Mouse (Mus musculus) right cerebral cortex, postnatal 4 days (tissue): Measurements from ENCODE around the gene Wscd2.

ENCODE experiments used
- DNase-seq: peaks from one replicate; pipeline ENCODE4 v3.0.0-alpha.2; 2022

Wscd2 gene

GRCm38 (mm10) chr5:113487879-113488278 lies 2.3 kb upstream of the Wscd2 start:
- DNase-seq = no peak

DNA sequence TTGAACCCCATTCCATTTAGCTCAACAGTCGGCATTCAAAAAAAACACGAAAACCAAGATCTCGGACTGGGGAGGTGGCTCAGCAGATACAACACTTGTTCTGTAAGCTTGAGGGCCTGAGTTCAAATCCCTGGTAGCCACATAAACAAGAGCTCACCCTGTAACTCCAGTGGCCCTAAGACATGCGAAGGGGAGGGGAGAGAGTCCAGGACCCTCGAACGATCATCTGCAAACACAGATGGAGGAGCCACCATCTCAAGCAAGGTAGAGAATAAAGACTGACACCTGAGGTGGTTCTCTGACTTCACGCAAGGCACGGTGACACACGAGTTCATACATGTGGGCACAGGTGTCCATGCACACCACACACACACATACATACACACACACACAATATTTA lies 516 bp upstream of the Wscd2 start:
- no peak for DNase-seq

- DNase-seq = peak; percentile 68
These were observed 531 bp downstream of the Wscd2 start for GRCm38 (mm10) chr5:113490467-113491260.

- no peak for DNase-seq
These were observed 1.4 kb downstream of the Wscd2 start for GRCm38 (mm10) chr5:113491552-113491951.

GRCm38 (mm10) chr5:113491988-113492387 lies 1.9 kb downstream of the Wscd2 start:
- no peak for DNase-seq

DNA sequence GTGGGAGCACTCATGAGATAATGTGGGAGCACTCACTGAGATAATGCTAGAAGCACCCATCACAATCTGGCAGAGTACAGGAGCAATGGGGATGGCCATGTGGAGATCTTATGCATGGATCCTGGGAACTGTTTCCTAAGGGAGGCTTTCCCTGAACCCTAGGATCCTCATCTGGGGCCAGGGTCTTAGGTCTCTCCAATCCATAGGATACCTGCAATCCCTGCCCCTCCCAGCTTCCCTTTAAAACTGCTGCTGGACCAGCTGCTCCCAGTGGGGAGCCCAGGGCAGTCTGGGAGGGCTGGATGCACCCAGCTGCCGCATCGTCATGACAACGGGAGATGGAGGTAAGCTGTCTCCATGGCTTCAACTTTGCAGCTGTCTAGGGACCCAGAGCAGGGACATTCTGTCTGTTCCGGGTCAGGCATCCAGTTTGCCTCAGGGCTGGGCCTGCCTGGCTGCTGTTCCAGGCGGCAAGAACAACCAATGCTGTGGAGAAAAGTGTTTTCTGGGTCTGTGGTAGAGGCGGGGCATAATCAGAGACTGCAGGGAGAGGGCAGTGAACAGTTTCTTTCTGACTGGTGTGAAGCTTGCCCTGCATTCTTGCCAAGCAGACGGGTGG lies 2.4 kb downstream of the Wscd2 start:
- DNase-seq = peak; percentile 37

- DNase-seq = no peak
These were observed 3.9 kb downstream of the Wscd2 start for GRCm38 (mm10) chr5:113493997-113494396.

DNA sequence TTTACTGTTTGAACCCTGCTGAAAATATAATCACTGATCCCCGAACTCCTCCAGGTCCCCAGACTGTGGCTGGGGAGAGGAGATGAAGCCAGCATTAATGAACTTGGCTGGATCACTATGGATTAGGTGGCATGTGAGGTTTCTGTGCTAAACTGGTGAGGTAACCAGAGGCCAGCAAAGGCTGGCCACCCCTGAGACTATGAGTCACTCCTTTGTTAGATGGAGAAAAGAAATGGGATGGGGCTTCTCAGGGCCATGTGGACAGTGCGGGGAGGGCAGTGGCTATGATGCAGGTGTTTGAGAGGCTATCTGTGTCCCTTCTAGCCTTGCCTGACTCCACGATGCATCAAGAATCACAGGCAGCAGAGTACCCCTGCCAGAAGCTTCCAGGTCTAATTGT lies 6.8 kb downstream of the Wscd2 start:
- DNase-seq = no peak

DNA sequence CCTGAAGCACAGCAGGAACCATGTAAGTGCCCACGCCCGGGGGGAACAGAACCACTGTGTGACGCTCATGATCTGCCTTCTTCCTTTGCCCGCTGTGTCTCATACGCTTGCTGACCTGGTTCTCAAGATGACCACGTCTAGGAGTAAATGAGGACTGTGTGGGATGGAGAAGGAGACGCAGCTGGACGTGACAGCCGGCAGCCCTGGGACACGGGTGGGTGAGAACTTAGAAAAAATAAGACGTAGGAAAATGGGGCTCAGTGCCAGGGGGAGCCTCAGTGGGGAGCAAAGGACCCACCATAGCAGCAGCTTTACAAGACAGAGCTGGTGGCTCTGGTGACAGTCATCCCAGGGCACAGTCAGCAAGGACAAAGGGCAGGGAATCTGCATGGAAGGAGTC lies 9.3 kb downstream of the Wscd2 start:
- no peak for DNase-seq

DNA sequence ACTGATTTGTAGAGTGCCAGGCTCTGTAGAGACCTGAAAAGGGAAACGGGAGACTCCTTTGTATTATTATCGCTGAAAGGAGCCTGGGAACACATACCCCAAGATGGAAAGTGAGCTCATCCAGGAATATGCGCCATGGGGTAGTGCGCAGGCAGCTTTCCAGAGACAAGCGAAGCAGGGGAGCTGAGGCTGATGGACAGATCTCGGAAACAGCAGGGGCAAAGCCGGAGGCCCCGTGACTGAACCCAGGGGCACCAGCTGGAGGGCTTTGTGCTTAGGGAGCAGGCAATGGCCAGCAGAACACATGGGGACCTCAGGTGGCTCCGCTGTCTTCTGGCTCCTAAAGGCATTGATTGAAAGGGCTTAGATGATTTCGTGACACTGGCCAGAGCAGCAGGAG lies 13.1 kb downstream of the Wscd2 start:
- no peak for DNase-seq

DNA sequence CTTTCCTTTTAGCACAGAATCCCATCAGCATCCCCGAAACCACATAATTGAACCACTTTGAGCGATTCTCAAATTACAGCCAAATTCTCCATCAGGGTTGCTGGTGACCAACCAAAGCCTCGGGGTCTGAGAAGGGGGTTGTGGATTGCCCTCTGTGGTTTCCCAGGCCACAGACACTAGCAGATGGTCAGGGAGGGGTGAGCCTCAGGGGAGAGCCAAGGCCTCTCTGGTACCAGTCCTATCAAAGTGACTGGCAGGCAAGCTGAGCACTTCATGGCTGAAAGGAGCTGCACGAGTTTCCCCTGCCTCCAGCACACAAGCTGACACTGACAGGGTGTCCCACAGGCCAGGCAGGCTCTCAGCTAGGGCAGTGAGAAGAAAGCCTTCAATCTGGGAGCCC lies 14.5 kb downstream of the Wscd2 start:
- DNase-seq = no peak

DNA sequence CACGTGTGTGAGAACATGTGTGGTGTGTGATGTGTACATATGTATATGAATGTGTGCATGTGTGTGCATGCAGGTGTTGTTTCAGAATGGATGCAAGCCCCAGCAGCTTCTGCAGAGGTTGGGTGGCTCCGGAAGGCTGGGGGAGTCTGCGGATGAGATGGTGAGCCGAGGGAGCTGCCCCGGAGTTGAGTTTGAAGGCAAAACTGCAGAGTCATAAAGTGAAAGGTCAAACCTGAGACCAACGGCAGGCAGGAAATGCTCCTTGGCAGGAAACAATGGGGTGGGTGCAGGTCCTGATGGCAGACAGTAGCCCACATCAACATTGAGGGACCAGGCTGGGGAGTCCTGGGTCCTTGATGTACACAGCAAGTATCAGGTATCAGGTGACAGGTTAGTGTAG lies 15.9 kb downstream of the Wscd2 start:
- no peak for DNase-seq

DNA sequence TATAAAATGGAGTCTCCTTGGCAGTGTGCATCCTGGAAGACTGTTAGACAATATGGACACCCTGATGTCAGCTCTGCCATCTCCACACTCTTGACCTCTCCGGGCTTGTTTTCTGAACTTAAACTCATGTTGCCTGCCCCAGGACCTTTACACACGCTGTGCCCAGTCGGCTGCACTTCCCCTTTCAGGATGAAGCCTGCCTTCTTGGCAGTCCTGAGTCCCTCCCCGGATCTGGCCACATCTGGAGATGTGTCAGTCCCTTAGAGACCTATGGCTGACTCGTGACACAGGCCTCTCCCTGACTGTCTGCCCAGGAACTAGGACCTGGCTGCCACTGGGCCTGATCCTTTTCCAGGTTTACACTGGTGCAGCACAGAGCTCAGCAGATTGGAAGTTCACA lies 16.6 kb downstream of the Wscd2 start:
- no peak for DNase-seq

DNA sequence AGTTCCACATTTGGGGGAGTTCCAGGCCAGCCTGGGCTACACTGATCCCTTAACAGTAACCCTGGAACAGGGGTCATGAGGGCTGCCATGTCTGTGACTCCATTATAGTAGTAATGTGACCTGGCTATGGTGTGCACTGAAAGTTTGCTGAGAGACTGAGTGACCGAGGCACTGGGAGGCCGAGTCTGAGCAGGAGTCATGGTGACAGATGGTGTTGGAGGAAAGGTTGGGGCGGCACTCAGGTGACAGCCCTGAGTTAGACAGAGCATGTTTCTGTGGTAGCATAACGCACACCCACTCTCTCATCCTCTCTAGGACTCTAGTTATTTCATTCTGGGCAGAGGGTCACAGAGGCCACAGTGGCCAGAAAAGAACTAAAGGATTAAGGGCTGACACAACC lies 19.0 kb downstream of the Wscd2 start:
- DNase-seq = no peak

GRCm38 (mm10) chr5:113513640-113514039 lies 23.5 kb downstream of the Wscd2 start:
- DNase-seq = no peak

GRCm38 (mm10) chr5:113514062-113514461 lies 23.9 kb downstream of the Wscd2 start:
- peak; percentile 49 for DNase-seq

- no peak for DNase-seq
These were observed 26.2 kb downstream of the Wscd2 start for GRCm38 (mm10) chr5:113516119-113516872.

GRCm38 (mm10) chr5:113516873-113517336 lies 26.8 kb downstream of the Wscd2 start:
- DNase-seq = peak; percentile 32

GRCm38 (mm10) chr5:113517387-113517786 lies 27.3 kb downstream of the Wscd2 start:
- no peak for DNase-seq

DNA sequence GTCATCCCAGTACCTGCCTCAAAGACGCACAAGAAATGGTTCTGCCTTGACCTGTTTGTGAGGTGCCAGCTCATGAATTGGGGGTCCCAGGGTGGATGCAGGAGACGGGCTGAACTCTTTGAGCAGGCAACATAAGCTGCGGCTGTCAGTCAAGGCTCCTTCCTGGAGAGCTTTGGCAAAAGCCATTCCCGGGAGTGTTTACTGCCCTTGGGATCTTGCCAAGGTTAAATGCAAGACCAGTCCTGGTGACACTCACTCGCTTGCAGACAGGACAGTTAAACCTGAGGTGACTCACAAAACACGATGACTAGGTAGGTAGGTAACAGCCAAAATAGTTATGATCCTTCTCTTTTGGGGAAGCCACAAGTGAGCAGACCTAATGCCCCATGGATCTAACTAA lies 30.9 kb downstream of the Wscd2 start:
- DNase-seq = no peak

DNA sequence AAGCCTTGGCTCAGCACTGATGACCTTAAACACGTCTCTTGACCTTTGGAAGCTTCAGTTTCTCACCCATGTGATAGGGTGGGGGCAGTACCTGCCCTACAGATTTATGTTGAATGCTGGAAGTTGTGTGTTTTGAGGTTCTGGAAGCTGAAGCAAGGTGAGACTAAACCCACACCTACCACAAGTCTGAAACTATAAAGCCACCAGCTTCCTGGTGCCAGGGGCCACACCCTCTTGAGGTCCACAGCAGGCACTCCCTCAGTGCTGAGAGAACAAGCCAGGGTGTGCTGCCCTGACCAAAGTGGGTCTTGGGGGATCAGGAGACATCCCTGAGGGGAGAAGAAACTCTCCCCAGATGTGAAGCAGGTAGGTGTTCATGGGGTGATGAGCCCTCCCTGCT lies 48.7 kb downstream of the Wscd2 start:
- no peak for DNase-seq

- no peak for DNase-seq
These were observed 49.3 kb downstream of the Wscd2 start for GRCm38 (mm10) chr5:113539438-113539837.

DNA sequence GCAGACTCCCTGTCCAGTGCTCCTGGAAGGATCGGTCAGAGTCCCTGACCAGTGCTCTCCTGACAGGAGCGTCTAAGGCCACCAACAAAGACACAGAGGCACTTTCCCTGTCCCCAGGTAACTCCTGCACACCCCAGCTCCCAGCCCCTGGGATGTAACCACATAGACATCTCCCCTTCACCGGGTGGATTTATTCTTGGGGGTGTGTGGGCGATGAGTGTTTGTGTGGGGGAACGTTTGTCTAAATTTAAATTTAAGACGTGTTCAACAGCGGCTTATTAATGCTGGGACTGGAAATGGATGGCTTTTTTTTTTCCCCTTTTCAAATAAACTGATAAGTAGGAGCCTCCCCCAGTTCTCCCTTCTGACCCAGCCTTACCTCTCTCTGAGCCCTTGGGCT lies 49.7 kb downstream of the Wscd2 start:
- DNase-seq = no peak

DNA sequence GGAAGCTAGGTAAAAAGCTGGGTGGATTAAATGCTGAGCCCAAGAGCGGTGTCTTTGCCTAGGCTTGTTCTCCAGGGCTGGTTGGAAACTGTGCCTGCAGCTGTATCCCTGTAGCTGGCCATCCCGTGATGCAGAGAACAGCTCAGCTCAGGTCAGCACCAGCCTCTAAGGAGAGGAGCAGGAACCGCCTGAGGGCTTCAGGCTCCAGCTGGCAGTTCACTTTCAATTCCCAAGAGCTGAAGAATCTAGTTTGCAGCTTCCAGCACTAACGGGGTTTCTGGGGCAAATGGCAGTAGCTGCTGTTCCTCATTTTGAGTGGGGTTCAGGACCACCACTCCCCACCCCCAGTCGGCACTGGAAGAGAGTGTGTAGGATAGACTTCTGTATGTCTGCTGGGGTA lies 51.1 kb downstream of the Wscd2 start:
- no peak for DNase-seq
